Mouse (Mus musculus) B cell, adult 67 days (primary cell): ENCODE results near the gene Acsf3. TPM values are rescaled to one million over a fixed set of nuclear protein-coding genes. Genes with fewer than 3 reads are reported as not detected.

Source experiments
- total RNA-seq, 2 experiments: library from RNA; stranded (reverse); gene quantifications; 4 replicates each; pipeline ENCODE4 v1.2.4; 2023

Acsf3 gene
- total RNA-seq, result 10 to 100 TPM; 15.6 to 21.9 TPM

GRCm38 (mm10) chr8:122775285-122776155 is at the start of gene Acsf3:
Gene Acsf3, plus strand, starts transcription at chr8:122775486.

GRCm38 (mm10) chr8:122847829-122848561 is 72.7 kb downstream of the Acsf3 start, which contains the start of gene Cdh15:
Gene Cdh15, plus strand, starts transcription at chr8:122847966.

Other genes starting within 250 kb of the Acsf3 start
- gene Piezo1, start 224.2 kb upstream of the Acsf3 start, total RNA-seq, result 10 to 100 TPM; 51.2 to 62.3 TPM
- gene Cdt1, start 207.5 kb upstream of the Acsf3 start, total RNA-seq, result 100 to 1,000 TPM; 117 to 146 TPM
- 10 to 100 TPM; 77.0 to 79.4 TPM for gene Aprt, start 198.6 kb upstream of the Acsf3 start, total RNA-seq
- 10 to 100 TPM; 25.3 to 35.9 TPM for gene Galns, start 164.0 kb upstream of the Acsf3 start, total RNA-seq
- 10 to 100 TPM; 48.5 to 58.9 TPM for gene Trappc2l, start 163.8 kb upstream of the Acsf3 start, total RNA-seq
- gene Pabpn1l, start 152.7 kb upstream of the Acsf3 start, total RNA-seq, result under 1 TPM in 1 of 2 experiments, not detected in 1; 0.64 TPM
- 10 to 100 TPM; 55.4 to 70.3 TPM for gene Cbfa2t3, start 76.4 kb upstream of the Acsf3 start, total RNA-seq
- not detected for gene Cdh15, start 72.5 kb downstream of the Acsf3 start, total RNA-seq